Comparison of ENCODE assay signal across 8 mouse cellular contexts in the genomic region with DNA sequence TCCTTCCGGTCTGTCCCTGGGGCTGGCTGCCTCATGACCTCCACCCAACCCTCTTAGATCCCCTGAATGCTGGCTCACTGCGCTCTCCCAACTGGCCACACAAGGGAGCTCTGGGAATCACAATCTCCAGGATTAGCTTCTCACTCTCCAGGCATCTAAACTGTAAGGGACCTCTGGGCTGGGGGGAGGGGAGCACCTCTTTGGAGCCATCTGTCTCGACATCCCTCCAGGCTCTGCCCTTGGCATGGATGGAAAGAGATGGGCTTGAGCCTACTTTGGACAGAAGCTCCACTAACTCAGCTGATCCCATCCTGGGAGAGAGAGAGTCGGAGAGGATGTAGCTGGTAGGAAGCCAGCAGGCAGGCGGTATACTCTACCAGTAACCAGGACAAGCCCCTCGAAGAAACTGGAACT. TPM values are rescaled to one million over a fixed set of nuclear protein-coding genes. Genes with fewer than 3 reads are reported as not detected.
DNase-seq lines count a peak whose midpoint lies in the region; ATAC-seq lines count a peak whose summit lies in the region.

No protein-coding gene starts in this region.

- 27% methylated on average over 6 of the region's 6 CpGs for WGBS in embryonic facial prominence, embryonic 11.5 days
- 52% methylated on average over 6 of the region's 6 CpGs for WGBS in hindbrain, embryonic 10.5 days
- WGBS in limb, embryonic 13.5 days = 31% methylated on average over 6 of the region's 6 CpGs
- 47% methylated on average over 6 of the region's 6 CpGs for WGBS in neural tube, embryonic 12.5 days

- H3K9ac ChIP-seq in embryonic facial prominence, embryonic 11.5 days (replicated peaks; ENCODE audit: low read length) = no peak overlapping the region
- H3K9ac ChIP-seq in limb, embryonic 13.5 days = no peak overlapping the region
- no peak overlapping the region for H3K9ac ChIP-seq in neural tube, embryonic 12.5 days

- no peak overlapping the region for H3K4me2 ChIP-seq in embryonic facial prominence, embryonic 11.5 days (ENCODE audit: low read depth, low read length)
- 0 out of 2 replicates have a peak overlapping the region, but pooled peaks have one; percentile 96 for H3K4me2 ChIP-seq in limb, embryonic 13.5 days (replicated peaks)
- 0 out of 2 replicates have a peak overlapping the region, but pooled peaks have one; percentile 14 for H3K4me2 ChIP-seq in neural tube, embryonic 12.5 days (replicated peaks)

- no peak overlapping the region for H3K27ac ChIP-seq in embryonic facial prominence, embryonic 11.5 days (replicated peaks; ENCODE audit: low read depth, low read length)
- H3K27ac ChIP-seq in hindbrain, embryonic 10.5 days = peak overlapping the region; percentile 99
- no peak overlapping the region for H3K27ac ChIP-seq in limb, embryonic 13.5 days
- no peak overlapping the region for H3K27ac ChIP-seq in neural tube, embryonic 12.5 days

- intact Hi-C loops in left cerebral cortex, postnatal 4 days (cut with DNase I) = no loop called here
- intact Hi-C loops in left cerebral cortex, postnatal 36 days (cut with DNase I) = no loop called here

- peak; percentile 88 for DNase-seq in left cerebral cortex, postnatal 4 days
- DNase-seq in left cerebral cortex, postnatal 36 days (ENCODE audit: low spot score in 2 of 2) = no peak
- peak; percentile 47 for DNase-seq in embryonic facial prominence, embryonic 11.5 days (ENCODE audit: low spot score)
- peak; percentile 36 for DNase-seq in hindbrain, embryonic 10.5 days (ENCODE audit: low spot score)
- DNase-seq in gastrocnemius, postnatal 4 days (ENCODE audit: low spot score in 2 of 2) = no peak

- no peaks in the 10 kb centered on the region for H3K27me3 ChIP-seq in embryonic facial prominence, embryonic 11.5 days (ENCODE audit: control insufficient read depth, insufficient read depth, low read length)
- no peaks in the 10 kb centered on the region for H3K27me3 ChIP-seq in hindbrain, embryonic 10.5 days (ENCODE audit: insufficient read depth, poor library complexity, severe bottlenecking)
- no peaks in the 10 kb centered on the region for H3K27me3 ChIP-seq in limb, embryonic 13.5 days
- H3K27me3 ChIP-seq in neural tube, embryonic 12.5 days (replicated peaks) = no peaks in the 10 kb centered on the region

- H3K4me3 ChIP-seq in embryonic facial prominence, embryonic 11.5 days (ENCODE audit: low read depth, low read length) = no peak overlapping the region
- H3K4me3 ChIP-seq in hindbrain, embryonic 10.5 days = peak overlapping the region; percentile 11; the same call in 1 of the 2 replicates
- no peak overlapping the region for H3K4me3 ChIP-seq in limb, embryonic 13.5 days
- no peak overlapping the region for H3K4me3 ChIP-seq in neural tube, embryonic 12.5 days

- H3K4me1 ChIP-seq in embryonic facial prominence, embryonic 11.5 days (ENCODE audit: control insufficient read depth, insufficient read depth, low read length) = peaks cover 7% of the 10 kb centered on the region
- peaks cover 71% of the 10 kb centered on the region for H3K4me1 ChIP-seq in hindbrain, embryonic 10.5 days (replicated peaks)
- peaks cover 52% of the 10 kb centered on the region for H3K4me1 ChIP-seq in limb, embryonic 13.5 days
- peaks cover 35% of the 10 kb centered on the region for H3K4me1 ChIP-seq in neural tube, embryonic 12.5 days

- no peaks in the 10 kb centered on the region; the same call in 1 of the 2 replicates for H3K36me3 ChIP-seq in embryonic facial prominence, embryonic 11.5 days (replicated peaks; ENCODE audit: control insufficient read depth, insufficient read depth, low read depth, low read length)
- H3K36me3 ChIP-seq in hindbrain, embryonic 10.5 days = peaks cover 31% of the 10 kb centered on the region
- H3K36me3 ChIP-seq in limb, embryonic 13.5 days = peaks cover 21% of the 10 kb centered on the region
- peaks cover 30% of the 10 kb centered on the region for H3K36me3 ChIP-seq in neural tube, embryonic 12.5 days

- no peak for ATAC-seq in embryonic facial prominence, embryonic 11.5 days (replicated peaks; ENCODE audit: insufficient number of reproducible peaks, low FRiP score, low TSS enrichment, low read depth)
- no peak for ATAC-seq in limb, embryonic 13.5 days (ENCODE audit: low FRiP score, low read depth)
- ATAC-seq in neural tube, embryonic 12.5 days (ENCODE audit: low FRiP score, low read depth) = no peak
- ATAC-seq in megakaryocyte-erythroid progenitor cell, adult 5-6 weeks (replicated peaks; ENCODE audit: low FRiP score, low TSS enrichment, poor library complexity, severe bottlenecking) = no peak

- no peaks in the 10 kb centered on the region for H3K9me3 ChIP-seq in embryonic facial prominence, embryonic 11.5 days (replicated peaks; ENCODE audit: control insufficient read depth, low read length)
- no peaks in the 10 kb centered on the region for H3K9me3 ChIP-seq in hindbrain, embryonic 10.5 days
- H3K9me3 ChIP-seq in limb, embryonic 13.5 days = no peaks in the 10 kb centered on the region
- H3K9me3 ChIP-seq in neural tube, embryonic 12.5 days = no peaks in the 10 kb centered on the region

RNA-seq across cellular contexts. Expression of a gene that starts 1.7 kb away (rescaled TPM):
- total RNA-seq in left cerebral cortex, postnatal 4 days (2021) = 100 to 1,000 TPM; 100 TPM
- total RNA-seq in left cerebral cortex, postnatal 36 days (2021) = 10 to 100 TPM; 42.2 to 54.0 TPM
- polyA plus RNA-seq in embryonic facial prominence, embryonic 11.5 days (2014; fragmentation: Nextera tagmentation; extraction: Ambion mirVana) = 113 and 122 TPM in 2 replicates
- 133 and 155 TPM in 2 replicates for polyA plus RNA-seq in hindbrain, embryonic 10.5 days (2016; fragmentation: Nextera tagmentation; extraction: Ambion mirVana)
- 130 and 144 TPM in 2 replicates for polyA plus RNA-seq in limb, embryonic 13.5 days (2015; fragmentation: Nextera tagmentation; extraction: Ambion mirVana)
- 123 and 126 TPM in 2 replicates for polyA plus RNA-seq in neural tube, embryonic 12.5 days (2016; fragmentation: Nextera tagmentation; extraction: Ambion mirVana)
- 2.3 and 3.6 TPM in 2 replicates for total RNA-seq in megakaryocyte-erythroid progenitor cell, adult 5-6 weeks (2014; fragmentation: Nextera tagmentation)
- total RNA-seq in megakaryocyte-erythroid progenitor cell, adult 5-6 weeks (2017) = 0.34 and 1.7 TPM in 2 replicates
- 10 to 100 TPM; 81.0 to 84.7 TPM for total RNA-seq in gastrocnemius, postnatal 4 days (2021)

RNA-seq across cellular contexts. Expression of a gene that starts 14.0 kb away (rescaled TPM):
- total RNA-seq in left cerebral cortex, postnatal 4 days (2021) = 10 to 100 TPM; 46.6 to 49.4 TPM
- 10 to 100 TPM; 39.9 to 52.2 TPM for total RNA-seq in left cerebral cortex, postnatal 36 days (2021)
- polyA plus RNA-seq in embryonic facial prominence, embryonic 11.5 days (2014; fragmentation: Nextera tagmentation; extraction: Ambion mirVana) = 14.9 and 18.6 TPM in 2 replicates
- 29.7 and 40.1 TPM in 2 replicates for polyA plus RNA-seq in hindbrain, embryonic 10.5 days (2016; fragmentation: Nextera tagmentation; extraction: Ambion mirVana)
- 22.8 and 25.8 TPM in 2 replicates for polyA plus RNA-seq in limb, embryonic 13.5 days (2015; fragmentation: Nextera tagmentation; extraction: Ambion mirVana)
- 55.5 and 62.6 TPM in 2 replicates for polyA plus RNA-seq in neural tube, embryonic 12.5 days (2016; fragmentation: Nextera tagmentation; extraction: Ambion mirVana)
- 9.8 and 14.1 TPM in 2 replicates for total RNA-seq in megakaryocyte-erythroid progenitor cell, adult 5-6 weeks (2014; fragmentation: Nextera tagmentation)
- total RNA-seq in megakaryocyte-erythroid progenitor cell, adult 5-6 weeks (2017) = 1.3 and 4.6 TPM in 2 replicates
- 1 to 10 TPM; 7.9 to 9.0 TPM for total RNA-seq in gastrocnemius, postnatal 4 days (2021)

RNA-seq across cellular contexts. Expression of a gene that starts 29.0 kb away (rescaled TPM):
- 100 to 1,000 TPM; 163 to 165 TPM for total RNA-seq in left cerebral cortex, postnatal 4 days (2021)
- total RNA-seq in left cerebral cortex, postnatal 36 days (2021) = 100 to 1,000 TPM; 162 to 167 TPM
- 22.8 and 25.1 TPM in 2 replicates for polyA plus RNA-seq in embryonic facial prominence, embryonic 11.5 days (2014; fragmentation: Nextera tagmentation; extraction: Ambion mirVana)
- polyA plus RNA-seq in hindbrain, embryonic 10.5 days (2016; fragmentation: Nextera tagmentation; extraction: Ambion mirVana) = 27.2 and 45.7 TPM in 2 replicates
- polyA plus RNA-seq in limb, embryonic 13.5 days (2015; fragmentation: Nextera tagmentation; extraction: Ambion mirVana) = 31.8 and 36.3 TPM in 2 replicates
- polyA plus RNA-seq in neural tube, embryonic 12.5 days (2016; fragmentation: Nextera tagmentation; extraction: Ambion mirVana) = 56.9 and 69.7 TPM in 2 replicates
- total RNA-seq in megakaryocyte-erythroid progenitor cell, adult 5-6 weeks (2014; fragmentation: Nextera tagmentation) = 56.3 and 72.3 TPM in 2 replicates
- 29.4 and 145 TPM in 2 replicates for total RNA-seq in megakaryocyte-erythroid progenitor cell, adult 5-6 weeks (2017)
- total RNA-seq in gastrocnemius, postnatal 4 days (2021) = 10 to 100 TPM; 64.2 to 70.0 TPM

RNA-seq across cellular contexts. Expression of a gene that starts 32.9 kb away (rescaled TPM):
- 10 to 100 TPM; 34.4 to 36.6 TPM for total RNA-seq in left cerebral cortex, postnatal 4 days (2021)
- total RNA-seq in left cerebral cortex, postnatal 36 days (2021) = 10 to 100 TPM; 45.3 to 54.5 TPM
- 12.7 and 13.5 TPM in 2 replicates for polyA plus RNA-seq in embryonic facial prominence, embryonic 11.5 days (2014; fragmentation: Nextera tagmentation; extraction: Ambion mirVana)
- polyA plus RNA-seq in hindbrain, embryonic 10.5 days (2016; fragmentation: Nextera tagmentation; extraction: Ambion mirVana) = 34.9 and 46.6 TPM in 2 replicates
- polyA plus RNA-seq in limb, embryonic 13.5 days (2015; fragmentation: Nextera tagmentation; extraction: Ambion mirVana) = 8.4 and 10.4 TPM in 2 replicates
- polyA plus RNA-seq in neural tube, embryonic 12.5 days (2016; fragmentation: Nextera tagmentation; extraction: Ambion mirVana) = 45.7 and 46.6 TPM in 2 replicates
- 0.11 TPM in 1 of 2 replicates, not detected in the other for total RNA-seq in megakaryocyte-erythroid progenitor cell, adult 5-6 weeks (2014; fragmentation: Nextera tagmentation)
- total RNA-seq in megakaryocyte-erythroid progenitor cell, adult 5-6 weeks (2017) = 0.27 and 3.5 TPM in 2 replicates
- total RNA-seq in gastrocnemius, postnatal 4 days (2021) = 1 to 10 TPM; 3.4 to 4.1 TPM

RNA-seq across cellular contexts. Expression of a gene that starts 41.8 kb away (rescaled TPM):
- total RNA-seq in left cerebral cortex, postnatal 4 days (2021) = 1 to 10 TPM; 4.1 to 5.0 TPM
- total RNA-seq in left cerebral cortex, postnatal 36 days (2021) = 10 to 100 TPM in 1 of 2 experiments, 1 to 10 TPM in 1; 6.1 to 11.1 TPM
- polyA plus RNA-seq in embryonic facial prominence, embryonic 11.5 days (2014; fragmentation: Nextera tagmentation; extraction: Ambion mirVana) = 10.1 and 11.9 TPM in 2 replicates
- 23.7 and 28.5 TPM in 2 replicates for polyA plus RNA-seq in hindbrain, embryonic 10.5 days (2016; fragmentation: Nextera tagmentation; extraction: Ambion mirVana)
- 6.4 and 6.5 TPM in 2 replicates for polyA plus RNA-seq in limb, embryonic 13.5 days (2015; fragmentation: Nextera tagmentation; extraction: Ambion mirVana)
- 11.7 and 13.4 TPM in 2 replicates for polyA plus RNA-seq in neural tube, embryonic 12.5 days (2016; fragmentation: Nextera tagmentation; extraction: Ambion mirVana)
- not detected in 2 replicates for total RNA-seq in megakaryocyte-erythroid progenitor cell, adult 5-6 weeks (2014; fragmentation: Nextera tagmentation)
- total RNA-seq in megakaryocyte-erythroid progenitor cell, adult 5-6 weeks (2017) = 2.1 TPM in 1 of 2 replicates, not detected in the other
- 10 to 100 TPM; 54.4 to 57.3 TPM for total RNA-seq in gastrocnemius, postnatal 4 days (2021)

Comparison
In these comparisons a context has a peak if more than half of its experiments do, and no peak if none do; other contexts are left out.
1. DNase-seq: peak in left cerebral cortex, postnatal 4 days (single experiment), embryonic facial prominence, embryonic 11.5 days (single experiment) and hindbrain, embryonic 10.5 days (single experiment); none in left cerebral cortex, postnatal 36 days (0 of 2) and gastrocnemius, postnatal 4 days (0 of 2).
2. RNA of a gene that starts 1.7 kb away (total RNA-seq): 100 TPM in left cerebral cortex, postnatal 4 days, 81.0 to 84.7 TPM in gastrocnemius, postnatal 4 days and 42.2 to 54.0 TPM in left cerebral cortex, postnatal 36 days; 0.34 to 3.6 TPM in megakaryocyte-erythroid progenitor cell, adult 5-6 weeks; every median in the first group is over 4 times any median in the second.